In genomic region chr1:39511775-39512174, GRCm38 (mm10) we compare ENCODE assay signal across 18 mouse cellular contexts.
"Had no signal": no experiment of that assay in that cellular context is flagged by ENCODE, and none has a peak within 500 bp of the region (broad histone marks: within the 10 kb centered on the region; RNA-seq: fewer than 3 reads in every experiment).

No protein-coding gene starts in this region.

- ATAC-seq: liver, postnatal 0 days; lung, postnatal 0 days; midbrain, embryonic 13.5 days; midbrain, embryonic 15.5 days had no signal

- H3K9ac ChIP-seq: liver, postnatal 0 days; lung, embryonic 15.5 days; midbrain, embryonic 13.5 days; midbrain, embryonic 15.5 days; neural tube, embryonic 12.5 days; stomach, embryonic 15.5 days had no signal

- DNase-seq: liver, postnatal 0 days; lung, adult 2 months; lung, postnatal 14 days; lung, postnatal 36 days; right cerebral cortex, postnatal 14 days; thymus, adult 2 months; thymus, postnatal 25 days; thymus, postnatal 4 days had no signal

- H3K36me3 ChIP-seq: lung, embryonic 15.5 days; midbrain, embryonic 13.5 days; midbrain, embryonic 15.5 days; neural tube, embryonic 12.5 days; stomach, embryonic 15.5 days had no signal

- H3K27ac ChIP-seq: lung, embryonic 15.5 days; macrophage; midbrain, embryonic 13.5 days; midbrain, embryonic 15.5 days; neural tube, embryonic 12.5 days; stomach, embryonic 15.5 days; stomach, postnatal 0 days had no signal

- H3K4me2 ChIP-seq: lung, embryonic 15.5 days; midbrain, embryonic 11.5 days; midbrain, embryonic 13.5 days; midbrain, embryonic 15.5 days; neural tube, embryonic 12.5 days; stomach, embryonic 15.5 days had no signal

- H3K9me3 ChIP-seq: lung, embryonic 15.5 days; megakaryocyte, embryonic 14.5 days; midbrain, embryonic 13.5 days; midbrain, embryonic 15.5 days; neural tube, embryonic 12.5 days; stomach, embryonic 15.5 days had no signal

- H3K4me3 ChIP-seq: lung, embryonic 15.5 days; megakaryocyte, embryonic 14.5 days; midbrain, embryonic 13.5 days; midbrain, embryonic 15.5 days; neural tube, embryonic 12.5 days; stomach, embryonic 15.5 days had no signal

- H3K4me1 ChIP-seq: lung, embryonic 15.5 days; midbrain, embryonic 13.5 days; midbrain, embryonic 15.5 days; neural tube, embryonic 12.5 days; stomach, embryonic 15.5 days had no signal

- H3K27me3 ChIP-seq: lung, embryonic 15.5 days; midbrain, embryonic 13.5 days; midbrain, embryonic 15.5 days; neural tube, embryonic 12.5 days; stomach, embryonic 15.5 days had no signal
